Mouse (Mus musculus) embryonic facial prominence, embryonic 14.5 days (tissue): Measurements from ENCODE around the gene Washc2. TPM values are rescaled to one million over a fixed set of nuclear protein-coding genes. Genes with fewer than 3 reads are reported as not detected.
A peak's percentile ranks its signal among the peaks of the same experiment; 100 is the strongest.

Experiments
- ATAC-seq: fragments of 200-750 bp; cut with Nextera tagmentation; 2 replicates; pipeline ENCODE4 v1.8.0; 2017; ENCODE audit warnings: low read depth, moderate number of reproducible peaks, moderate TSS enrichment
- DNase-seq: peaks from one replicate; pipeline ENCODE4 v3.0.0-alpha.2; 2015; ENCODE audit warnings: low spot score
- H3K27ac ChIP-seq: fragments of 300-500 bp; sonication (generic); replicated peaks from 2 replicates; pipeline ENCODE4 v1.5.1; 2014; ENCODE audit warnings: low read depth, mild to moderate bottlenecking, low read length, moderate library complexity
- H3K27me3 ChIP-seq: fragments of 300-500 bp; sonication (generic); replicated peaks from 2 replicates; pipeline ENCODE4 v1.6.1; 2014; ENCODE audit warnings: low read length; ENCODE audit not compliant: control insufficient read depth, insufficient read depth
- H3K36me3 ChIP-seq: fragments of 300-500 bp; sonication (generic); 2 replicates; pipeline ENCODE4 v1.6.1; 2014; ENCODE audit warnings: low read length, mixed read lengths; ENCODE audit not compliant: control insufficient read depth, insufficient read depth
- H3K4me1 ChIP-seq: fragments of 300-500 bp; sonication (generic); 2 replicates; pipeline ENCODE4 v1.6.1; 2014; ENCODE audit warnings: antibody characterized with exemption, low read length; ENCODE audit not compliant: control insufficient read depth, insufficient read depth
- H3K4me2 ChIP-seq: fragments of 300-500 bp; sonication (generic); 2 replicates; pipeline ENCODE4 v1.6.1; 2014; ENCODE audit warnings: low read depth, mild to moderate bottlenecking, low read length, moderate library complexity, mixed read lengths
- H3K4me3 ChIP-seq: fragments of 300-500 bp; sonication (generic); 2 replicates; pipeline ENCODE4 v1.5.1; 2014; ENCODE audit warnings: low read depth, mild to moderate bottlenecking, low read length
- H3K9ac ChIP-seq: fragments of 300-500 bp; sonication (generic); 2 replicates; pipeline ENCODE4 v1.6.1; 2014; ENCODE audit warnings: low read depth, mild to moderate bottlenecking, low read length, moderate library complexity, mixed read lengths
- H3K9me3 ChIP-seq: fragments of 300-500 bp; sonication (generic); 2 replicates; pipeline ENCODE4 v1.6.1; 2016; ENCODE audit warnings: low read length; ENCODE audit not compliant: control insufficient read depth
- WGBS: fragments of 180-500 bp; shearing (Covaris S2); extraction: QIAGEN DNeasy Blood & Tissue Kit; methylation state at CpG from one replicate; pipeline ENCODE4 v1.1.7; 2014; 5-methylcytosine and 5-hydroxymethylcytosine counted together
- polyA plus RNA-seq: library from polyadenylated mRNA; unstranded; fragments of >200 nt; fragmentation: Nextera tagmentation; extraction: Ambion mirVana; gene quantifications from 2 replicates; pipeline ENCODE4 v1.2.1, GENCODE M21; 2014

Washc2 gene
- polyA plus RNA-seq, 1 experiment from 2014 or later = 36.9 TPM

- Histone ChIP-seq H3K9me3 (no peaks in the 10 kb centered on the region), H3K4me1 (no peaks in the 10 kb centered on the region), H3K4me2 (no peak overlapping the region), H3K27ac (no peak overlapping the region), H3K9ac (no peak overlapping the region), H3K36me3 (peaks cover 82% of the 10 kb centered on the region), H3K4me3 (no peak overlapping the region), H3K27me3 (no peaks in the 10 kb centered on the region)
- no peak for DNase-seq
- ATAC-seq = no peak
- 87% methylated on average over 5 of the region's 5 CpGs for WGBS
Measured at GRCm38 (mm10) chr6:116235336-116235735, 27.5 kb downstream of the Washc2 start.

DNA sequence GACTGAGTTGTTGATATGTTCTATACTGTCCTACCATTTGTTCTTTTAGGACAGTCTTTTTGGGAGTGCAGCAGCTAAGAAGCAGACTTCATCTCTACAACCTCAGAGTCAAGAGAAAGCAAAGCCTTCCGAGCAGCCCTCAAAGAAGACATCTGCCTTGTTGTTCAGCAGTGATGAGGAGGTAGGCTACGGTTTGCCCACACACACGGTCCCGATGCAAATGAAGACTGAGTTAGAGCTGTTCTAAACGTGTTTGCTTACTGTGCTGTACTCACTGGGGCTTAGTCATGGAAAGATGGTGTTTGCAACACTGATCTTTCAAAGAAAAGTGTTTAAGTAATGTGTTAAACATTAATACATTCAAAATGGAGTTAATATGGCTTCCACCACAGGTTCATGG, 30.2 kb downstream of the Washc2 start:
- DNase-seq = no peak
- Histone ChIP-seq H3K27me3 (no peaks in the 10 kb centered on the region), H3K9ac (no peak overlapping the region), H3K4me2 (no peak overlapping the region), H3K9me3 (no peaks in the 10 kb centered on the region), H3K27ac (no peak overlapping the region), H3K4me3 (no peak overlapping the region), H3K4me1 (no peaks in the 10 kb centered on the region), H3K36me3 (peaks cover 76% of the 10 kb centered on the region)
- ATAC-seq = no peak
- WGBS = 94% methylated on average over 5 of the region's 5 CpGs

GRCm38 (mm10) chr6:116240371-116240770, 32.5 kb downstream of the Washc2 start:
- DNase-seq (no peak), ATAC-seq (no peak)
- Histone ChIP-seq H3K27me3 (no peaks in the 10 kb centered on the region), H3K4me2 (no peak overlapping the region), H3K9me3 (no peaks in the 10 kb centered on the region), H3K27ac (no peak overlapping the region), H3K9ac (no peak overlapping the region), H3K4me3 (no peak overlapping the region), H3K4me1 (no peaks in the 10 kb centered on the region), H3K36me3 (peaks cover 81% of the 10 kb centered on the region)
- WGBS = 71% methylated on average over 2 of the region's 2 CpGs

DNA sequence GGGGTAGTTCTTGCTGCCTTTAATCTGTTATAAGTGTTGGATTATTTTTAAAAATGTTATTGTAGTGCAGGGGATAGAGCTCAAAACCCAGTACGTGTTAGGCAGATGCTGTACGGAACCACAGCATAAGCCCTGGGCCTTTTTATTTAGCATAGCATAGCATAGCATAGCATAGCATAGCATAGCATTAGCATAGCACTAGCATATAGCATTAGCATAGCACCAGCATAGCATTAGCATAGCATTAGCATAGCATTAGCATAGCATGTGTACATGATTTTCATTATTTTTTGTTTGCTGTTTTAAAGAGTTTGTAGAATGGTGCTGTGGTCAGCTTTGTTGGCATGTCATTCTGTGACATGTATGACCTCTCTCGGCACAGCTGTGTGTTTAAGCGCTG, 51.8 kb downstream of the Washc2 start:
- Histone ChIP-seq H3K4me3 (no peak overlapping the region), H3K36me3 (peaks cover 49% of the 10 kb centered on the region), H3K4me1 (no peaks in the 10 kb centered on the region), H3K9ac (no peak overlapping the region), H3K9me3 (no peaks in the 10 kb centered on the region), H3K27ac (no peak overlapping the region), H3K4me2 (no peak overlapping the region), H3K27me3 (no peaks in the 10 kb centered on the region)
- DNase-seq = no peak
- ATAC-seq = no peak
- 84% methylated on average over 4 of the region's 4 CpGs for WGBS

DNA sequence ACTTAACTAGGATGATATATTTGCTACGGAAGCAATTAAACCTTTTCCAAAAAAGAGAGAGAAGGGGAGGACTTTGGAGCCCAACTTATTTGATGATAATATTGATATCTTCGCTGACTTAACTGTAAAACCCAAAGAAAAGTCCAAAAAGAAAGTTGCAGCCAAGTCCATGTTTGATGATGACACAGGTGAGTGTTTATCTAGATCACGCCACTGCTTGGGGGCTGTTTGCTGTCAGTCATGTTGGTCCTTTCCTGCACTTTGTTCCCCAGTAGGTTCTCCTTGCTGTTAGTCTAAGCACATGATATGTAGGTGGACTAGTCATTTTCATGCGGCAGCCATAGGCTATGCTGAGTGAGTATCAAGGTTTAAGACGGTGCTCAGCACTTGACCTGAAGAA, 52.6 kb downstream of the Washc2 start:
- ATAC-seq (no peak), DNase-seq (no peak)
- H3K4me1 ChIP-seq = no peaks in the 10 kb centered on the region
- no peaks in the 10 kb centered on the region for H3K27me3 ChIP-seq
- WGBS = 92% methylated on average over 5 of the region's 5 CpGs
- H3K4me3 ChIP-seq = no peak overlapping the region
- H3K4me2 ChIP-seq = no peak overlapping the region
- no peak overlapping the region for H3K27ac ChIP-seq
- H3K9me3 ChIP-seq = no peaks in the 10 kb centered on the region
- no peak overlapping the region for H3K9ac ChIP-seq
- H3K36me3 ChIP-seq = peaks cover 41% of the 10 kb centered on the region

DNA sequence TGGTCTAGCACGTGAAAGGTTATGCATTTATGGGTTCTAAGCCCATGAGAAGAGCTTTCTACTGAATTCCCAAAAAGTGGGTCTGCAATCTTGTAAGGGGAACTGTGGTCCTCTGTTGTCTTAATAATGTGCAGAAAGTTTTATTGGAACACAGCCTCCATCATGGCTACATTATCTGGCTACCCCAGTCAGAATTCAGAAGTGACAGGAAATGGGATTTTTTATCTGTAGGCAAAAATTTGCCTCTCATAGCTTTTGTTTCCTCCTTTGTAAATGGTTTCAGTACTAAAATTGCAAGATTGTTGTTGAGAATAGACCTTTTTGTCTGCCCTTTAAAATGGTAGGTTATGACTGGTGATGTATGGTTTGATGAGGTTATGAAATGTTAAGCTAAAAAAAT, 55.0 kb downstream of the Washc2 start:
- WGBS = 81% methylated on average over 1 of the region's 1 CpGs
- Histone ChIP-seq H3K27ac (no peak overlapping the region), H3K4me3 (no peak overlapping the region), H3K4me2 (no peak overlapping the region), H3K9ac (no peak overlapping the region), H3K36me3 (peaks cover 21% of the 10 kb centered on the region), H3K9me3 (no peaks in the 10 kb centered on the region), H3K27me3 (no peaks in the 10 kb centered on the region), H3K4me1 (peaks cover 9% of the 10 kb centered on the region; the same call in 1 of the 2 replicates)
- DNase-seq (no peak), ATAC-seq (no peak)

- Histone ChIP-seq H3K9ac (peak within 1 kb of the TSS; percentile 79), H3K27me3 (no peaks in the 10 kb centered on the region), H3K4me2 (peak within 1 kb of the TSS; percentile 72), H3K4me1 (peaks cover 9% of the 10 kb centered on the region; the same call in 1 of the 2 replicates), H3K27ac (no peak within 1 kb of the TSS; the same call in 1 of the 2 replicates), H3K36me3 (peaks cover 11% of the 10 kb centered on the region), H3K9me3 (no peaks in the 10 kb centered on the region), H3K4me3 (peak within 1 kb of the TSS; percentile 58)
- ATAC-seq = peak; percentile 96
- WGBS = under 1% methylated on average over 38 of the region's 67 CpGs
- DNase-seq = peak; percentile 96
Measured at GRCm38 (mm10) chr6:116264018-116264651, 56.3 kb downstream of the Washc2 start, which contains the start of gene Zfand4. Zfand4 (plus strand) TSS chr6:116264222.

GRCm38 (mm10) chr6:116264836-116265235, 57.0 kb downstream of the Washc2 start:
- peak overlapping the region; percentile 72 for H3K4me2 ChIP-seq
- WGBS = 84% methylated on average over 11 of the region's 11 CpGs
- peaks cover 9% of the 10 kb centered on the region; the same call in 1 of the 2 replicates for H3K4me1 ChIP-seq
- H3K36me3 ChIP-seq = peaks cover 7% of the 10 kb centered on the region
- no peaks in the 10 kb centered on the region for H3K9me3 ChIP-seq
- no peak overlapping the region for H3K27ac ChIP-seq
- H3K9ac ChIP-seq = peak overlapping the region; percentile 79; the same call in 1 of the 2 replicates
- ATAC-seq (no peak), DNase-seq (no peak)
- H3K27me3 ChIP-seq = no peaks in the 10 kb centered on the region
- peak overlapping the region; percentile 58 for H3K4me3 ChIP-seq

GRCm38 (mm10) chr6:116265603-116266002, 57.8 kb downstream of the Washc2 start:
- WGBS = 60% methylated on average over 4 of the region's 4 CpGs

More at GRCm38 (mm10) chr6:116265603-116266002, 57.8 kb downstream of the Washc2 start:
- Histone ChIP-seq H3K4me2 (no peak overlapping the region), H3K9me3 (no peaks in the 10 kb centered on the region), H3K27ac (no peak overlapping the region), H3K4me3 (no peak overlapping the region), H3K27me3 (no peaks in the 10 kb centered on the region), H3K4me1 (peaks cover 9% of the 10 kb centered on the region; the same call in 1 of the 2 replicates), H3K36me3 (peaks cover 6% of the 10 kb centered on the region), H3K9ac (no peak overlapping the region)
- ATAC-seq = no peak
- no peak for DNase-seq
